Mouse (Mus musculus): ENCODE measurements around the gene Map3k21. TPM values are rescaled to one million over a fixed set of nuclear protein-coding genes. Genes with fewer than 3 reads are reported as not detected.

Gene Map3k21
- polyA plus RNA-seq, 1 experiment from 2014 or later = 0.28 TPM

- no peaks in the 10 kb centered on the region for H3K36me3 ChIP-seq
- no peak overlapping the region for H3K27ac ChIP-seq (replicated peaks)
- H3K9ac ChIP-seq = no peak overlapping the region
- H3K27me3 ChIP-seq (replicated peaks) = peaks cover 27% of the 10 kb centered on the region
- no peaks in the 10 kb centered on the region for H3K9me3 ChIP-seq
- H3K4me2 ChIP-seq = no peak overlapping the region
- peaks cover 9% of the 10 kb centered on the region; the same call in 1 of the 2 replicates for H3K4me1 ChIP-seq
- WGBS = 49% methylated on average over 10 of the region's 10 CpGs
- no peak for ATAC-seq (ENCODE audit: extremely low read depth, insufficient number of reproducible peaks, low FRiP score, low TSS enrichment)
- H3K4me3 ChIP-seq = no peak overlapping the region
These were observed 6.8 kb downstream of the Map3k21 start for GRCm38 (mm10) chr8:125917013-125917412.

GRCm38 (mm10) chr8:125918719-125919118 lies 8.5 kb downstream of the Map3k21 start:
- no peak for ATAC-seq (ENCODE audit: extremely low read depth, insufficient number of reproducible peaks, low FRiP score, low TSS enrichment)

GRCm38 (mm10) chr8:125919560-125919959 lies 9.3 kb downstream of the Map3k21 start:
- H3K4me2 ChIP-seq = no peak overlapping the region
- H3K4me1 ChIP-seq = peaks cover 9% of the 10 kb centered on the region; the same call in 1 of the 2 replicates
- no peaks in the 10 kb centered on the region for H3K9me3 ChIP-seq
- H3K27me3 ChIP-seq (replicated peaks) = peaks cover 4% of the 10 kb centered on the region; the same call in 1 of the 2 replicates
- H3K36me3 ChIP-seq = no peaks in the 10 kb centered on the region
- no peak for ATAC-seq (ENCODE audit: extremely low read depth, insufficient number of reproducible peaks, low FRiP score, low TSS enrichment)
- 85% methylated on average over 8 of the region's 8 CpGs for WGBS
- no peak overlapping the region for H3K27ac ChIP-seq (replicated peaks)
- no peak overlapping the region for H3K4me3 ChIP-seq
- no peak overlapping the region for H3K9ac ChIP-seq

More at GRCm38 (mm10) chr8:125918719-125919118, 8.5 kb downstream of the Map3k21 start:
- Histone ChIP-seq H3K9me3 (no peaks in the 10 kb centered on the region), H3K4me3 (no peak overlapping the region), H3K27ac (replicated peaks) (no peak overlapping the region), H3K9ac (no peak overlapping the region), H3K27me3 (replicated peaks) (peaks cover 10% of the 10 kb centered on the region; the same call in 1 of the 2 replicates), H3K4me2 (no peak overlapping the region), H3K4me1 (peaks cover 9% of the 10 kb centered on the region; the same call in 1 of the 2 replicates), H3K36me3 (no peaks in the 10 kb centered on the region)
- 71% methylated on average over 2 of the region's 2 CpGs for WGBS

GRCm38 (mm10) chr8:125920281-125920680 lies 10.0 kb downstream of the Map3k21 start:
- 79% methylated on average over 10 of the region's 10 CpGs for WGBS
- no peak overlapping the region for H3K4me2 ChIP-seq
- no peak for ATAC-seq (ENCODE audit: extremely low read depth, insufficient number of reproducible peaks, low FRiP score, low TSS enrichment)
- no peak overlapping the region for H3K4me3 ChIP-seq
- H3K4me1 ChIP-seq = peaks cover 9% of the 10 kb centered on the region; the same call in 1 of the 2 replicates
- H3K27me3 ChIP-seq (replicated peaks) = no peaks in the 10 kb centered on the region; the same call in 1 of the 2 replicates
- no peak overlapping the region for H3K27ac ChIP-seq (replicated peaks)
- no peaks in the 10 kb centered on the region for H3K36me3 ChIP-seq
- no peaks in the 10 kb centered on the region for H3K9me3 ChIP-seq
- no peak overlapping the region for H3K9ac ChIP-seq

DNA sequence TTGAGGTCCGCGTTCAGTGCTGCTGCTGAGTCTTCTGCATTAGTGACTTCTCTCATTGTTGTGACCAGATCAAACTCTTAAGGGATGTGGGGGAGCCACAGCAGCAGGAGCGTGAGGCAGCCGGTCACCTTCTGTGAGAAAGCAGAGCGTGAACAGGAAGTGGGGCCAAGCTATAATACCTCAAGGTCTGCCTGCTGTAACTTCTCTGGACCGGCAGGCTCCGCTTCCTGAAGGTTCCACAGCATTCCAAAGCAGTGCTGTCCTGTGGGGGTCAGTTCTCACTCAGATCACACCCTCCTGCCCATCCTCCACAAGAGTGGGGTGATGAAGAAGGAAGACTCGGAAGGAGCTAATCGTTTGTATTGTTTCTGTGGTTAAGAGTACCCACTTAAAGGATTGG lies 10.5 kb downstream of the Map3k21 start:
- H3K4me3 ChIP-seq = no peak overlapping the region
- ATAC-seq (ENCODE audit: extremely low read depth, insufficient number of reproducible peaks, low FRiP score, low TSS enrichment) = no peak
- no peak overlapping the region for H3K27ac ChIP-seq (replicated peaks)
- no peaks in the 10 kb centered on the region for H3K9me3 ChIP-seq
- no peaks in the 10 kb centered on the region for H3K36me3 ChIP-seq
- WGBS = 57% methylated on average over 9 of the region's 9 CpGs
- no peak overlapping the region for H3K9ac ChIP-seq
- no peaks in the 10 kb centered on the region; the same call in 1 of the 2 replicates for H3K27me3 ChIP-seq (replicated peaks)
- no peak overlapping the region for H3K4me2 ChIP-seq
- H3K4me1 ChIP-seq = peaks cover 9% of the 10 kb centered on the region; the same call in 1 of the 2 replicates

DNA sequence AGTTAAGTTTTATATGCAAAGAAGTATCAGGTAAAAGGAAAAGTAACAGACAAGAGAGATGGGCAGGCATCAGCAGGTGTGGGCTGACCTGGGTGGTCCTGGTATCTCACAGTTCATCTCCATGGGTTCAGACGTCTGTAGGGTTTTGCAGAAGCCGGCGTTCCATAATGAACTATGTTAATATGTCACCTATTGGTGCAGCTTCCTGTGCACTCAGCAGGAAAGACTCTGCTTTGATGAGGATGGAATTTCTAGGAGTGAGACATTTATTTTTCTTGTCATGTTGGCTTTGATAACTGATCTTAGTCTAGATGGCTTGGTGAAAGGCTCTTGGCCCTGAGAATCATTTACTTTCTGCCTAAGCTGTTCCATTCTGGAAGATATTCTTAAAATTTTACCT lies 12.1 kb downstream of the Map3k21 start:
- Histone ChIP-seq H3K4me1 (no peaks in the 10 kb centered on the region), H3K4me3 (no peak overlapping the region), H3K9me3 (no peaks in the 10 kb centered on the region), H3K9ac (no peak overlapping the region), H3K27me3 (replicated peaks) (no peaks in the 10 kb centered on the region; the same call in 1 of the 2 replicates), H3K36me3 (no peaks in the 10 kb centered on the region), H3K4me2 (no peak overlapping the region), H3K27ac (replicated peaks) (no peak overlapping the region)
- no peak for ATAC-seq (ENCODE audit: extremely low read depth, insufficient number of reproducible peaks, low FRiP score, low TSS enrichment)
- 73% methylated on average over 3 of the region's 3 CpGs for WGBS

DNA sequence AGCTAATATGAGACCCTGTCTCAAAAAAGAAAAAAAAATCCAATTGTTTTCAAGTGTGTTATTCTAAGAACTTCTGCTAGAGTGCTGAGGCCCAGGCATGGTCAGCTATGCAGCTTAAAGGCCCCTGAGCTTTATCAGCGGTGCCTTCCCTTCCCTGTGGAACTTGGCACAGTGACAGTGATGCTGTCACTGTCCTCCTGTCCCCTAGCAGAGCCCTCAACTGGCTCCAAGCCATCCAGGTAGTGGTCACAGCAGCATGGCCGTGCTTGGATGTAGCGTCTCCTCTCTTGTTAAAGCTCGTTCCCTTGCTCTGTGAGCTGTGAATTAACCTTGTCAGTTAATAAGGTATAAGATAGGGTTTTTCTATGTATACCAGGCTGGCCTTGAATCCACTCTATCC lies 16.4 kb downstream of the Map3k21 start:
- H3K4me3 ChIP-seq = no peak overlapping the region
- no peak overlapping the region for H3K27ac ChIP-seq (replicated peaks)
- no peak overlapping the region for H3K4me2 ChIP-seq
- 58% methylated on average over 4 of the region's 4 CpGs for WGBS
- no peaks in the 10 kb centered on the region for H3K36me3 ChIP-seq
- H3K27me3 ChIP-seq (replicated peaks) = no peaks in the 10 kb centered on the region
- H3K9me3 ChIP-seq = no peaks in the 10 kb centered on the region
- no peaks in the 10 kb centered on the region for H3K4me1 ChIP-seq
- ATAC-seq (ENCODE audit: extremely low read depth, insufficient number of reproducible peaks, low FRiP score, low TSS enrichment) = no peak
- H3K9ac ChIP-seq = no peak overlapping the region

- H3K36me3 ChIP-seq = no peaks in the 10 kb centered on the region
- 67% methylated on average over 11 of the region's 11 CpGs for WGBS
- no peak overlapping the region for H3K4me3 ChIP-seq
- H3K27ac ChIP-seq (replicated peaks) = no peak overlapping the region
- H3K9ac ChIP-seq = no peak overlapping the region
- H3K4me1 ChIP-seq = no peaks in the 10 kb centered on the region
- ATAC-seq (ENCODE audit: extremely low read depth, insufficient number of reproducible peaks, low FRiP score, low TSS enrichment) = no peak
- H3K27me3 ChIP-seq (replicated peaks) = no peaks in the 10 kb centered on the region
- no peak overlapping the region for H3K4me2 ChIP-seq
- no peaks in the 10 kb centered on the region for H3K9me3 ChIP-seq
These were observed 20.2 kb downstream of the Map3k21 start for GRCm38 (mm10) chr8:125930276-125931046.

DNA sequence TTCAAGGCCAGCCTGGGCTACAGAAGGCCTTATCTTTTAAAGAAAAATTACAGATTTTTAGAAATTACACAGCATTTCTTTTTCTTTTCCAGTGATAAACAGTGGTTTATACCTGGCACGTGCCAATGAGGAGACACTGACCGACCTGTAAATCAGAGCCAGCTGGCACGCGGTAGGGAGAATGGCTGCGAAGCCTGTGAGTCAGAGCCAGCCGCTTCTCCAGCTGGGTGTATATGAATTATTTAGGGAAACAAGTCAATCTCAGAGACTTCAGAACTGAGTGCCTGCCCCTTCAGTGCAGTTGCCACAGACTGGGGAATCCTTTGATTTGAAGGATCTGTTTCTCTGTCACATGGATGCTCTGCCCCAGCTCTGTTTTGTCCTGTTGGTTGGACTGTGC lies 21.6 kb downstream of the Map3k21 start:
- Histone ChIP-seq H3K4me2 (no peak overlapping the region), H3K9ac (no peak overlapping the region), H3K27me3 (replicated peaks) (no peaks in the 10 kb centered on the region; the same call in 1 of the 2 replicates), H3K9me3 (no peaks in the 10 kb centered on the region), H3K4me3 (no peak overlapping the region), H3K36me3 (no peaks in the 10 kb centered on the region), H3K27ac (replicated peaks) (no peak overlapping the region), H3K4me1 (no peaks in the 10 kb centered on the region)
- ATAC-seq (ENCODE audit: extremely low read depth, insufficient number of reproducible peaks, low FRiP score, low TSS enrichment) = no peak
- 85% methylated on average over 6 of the region's 6 CpGs for WGBS

- H3K4me2 ChIP-seq = no peak overlapping the region
- WGBS = 46% methylated on average over 9 of the region's 9 CpGs
- H3K9ac ChIP-seq = no peak overlapping the region
- no peak overlapping the region for H3K27ac ChIP-seq (replicated peaks)
- no peaks in the 10 kb centered on the region for H3K4me1 ChIP-seq
- H3K36me3 ChIP-seq = no peaks in the 10 kb centered on the region
- no peak for ATAC-seq (ENCODE audit: extremely low read depth, insufficient number of reproducible peaks, low FRiP score, low TSS enrichment)
- peaks cover 7% of the 10 kb centered on the region for H3K27me3 ChIP-seq (replicated peaks)
- H3K4me3 ChIP-seq = no peak overlapping the region
- H3K9me3 ChIP-seq = no peaks in the 10 kb centered on the region
These were observed 25.4 kb downstream of the Map3k21 start for GRCm38 (mm10) chr8:125935649-125936048.

- H3K4me1 ChIP-seq = no peaks in the 10 kb centered on the region
- H3K4me3 ChIP-seq = no peak overlapping the region
- peaks cover 17% of the 10 kb centered on the region for H3K27me3 ChIP-seq (replicated peaks)
- no peak for ATAC-seq (ENCODE audit: extremely low read depth, insufficient number of reproducible peaks, low FRiP score, low TSS enrichment)
- peaks cover 3% of the 10 kb centered on the region; the same call in 1 of the 2 replicates for H3K9me3 ChIP-seq
- no peak overlapping the region for H3K9ac ChIP-seq
- H3K4me2 ChIP-seq = no peak overlapping the region
- no peak overlapping the region for H3K27ac ChIP-seq (replicated peaks)
- H3K36me3 ChIP-seq = no peaks in the 10 kb centered on the region
- 70% methylated on average over 4 of the region's 4 CpGs for WGBS
These were observed 34.3 kb downstream of the Map3k21 start for GRCm38 (mm10) chr8:125944511-125944910.
